In the genomic region with DNA sequence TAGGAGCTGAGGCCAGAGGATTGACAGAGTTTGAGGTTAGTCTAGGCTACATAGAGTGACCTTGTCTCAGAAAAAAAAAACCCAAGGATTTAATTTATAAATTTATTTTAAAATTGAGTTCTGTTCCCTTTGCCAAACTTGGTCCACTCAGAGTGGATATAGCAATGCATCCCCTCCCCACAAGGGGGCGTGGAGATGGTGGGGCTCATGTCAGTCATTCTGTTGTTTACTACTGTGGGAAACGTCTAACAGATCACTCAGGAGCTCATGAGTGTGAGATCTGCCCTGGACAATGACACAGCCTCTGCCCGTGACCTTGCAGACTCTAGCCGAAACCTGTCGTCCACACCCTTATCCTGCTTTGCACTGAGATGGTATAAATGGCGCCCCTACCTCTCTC, we compare ENCODE assay signal across 15 mouse cellular contexts. TPM values are rescaled to one million over a fixed set of nuclear protein-coding genes. Genes with fewer than 3 reads are reported as not detected.
DNase-seq lines count a peak whose midpoint lies in the region; ATAC-seq and TF ChIP-seq lines count a peak whose summit lies in the region.
"Had no signal": no experiment of that assay in that cellular context is flagged by ENCODE, and none has a peak within 500 bp of the region (broad histone marks: within the 10 kb centered on the region; RNA-seq: fewer than 3 reads in every experiment).

No protein-coding gene starts in this region.

- no peak for ATAC-seq in hindbrain, embryonic 11.5 days (ENCODE audit: low FRiP score)
- no peak for ATAC-seq in hindbrain, embryonic 16.5 days

- WGBS in hindbrain, embryonic 11.5 days, result 71% methylated on average over 6 of the region's 6 CpGs
- 70% methylated on average over 6 of the region's 6 CpGs for WGBS in hindbrain, embryonic 16.5 days

- in situ Hi-C loops in ES-E14 (cut with MboI; ENCODE audit: low sequenced_read_pairs in 2 of 2, unreplicated experiment in 2 of 2), result no loop called here

- no peak overlapping the region for H3K4me3 ChIP-seq in hindbrain, embryonic 11.5 days (ENCODE audit: low read depth, low read length)
- H3K4me3 ChIP-seq in hindbrain, embryonic 16.5 days (ENCODE audit: low read length), result no peak overlapping the region
- no peak overlapping the region for H3K4me3 ChIP-seq in ES-E14 (ENCODE audit: insufficient read depth in 1 of 2, low read depth in 1 of 2, low read length in 2 of 2, poor library complexity in 1 of 2, severe bottlenecking in 1 of 2)
- H3K4me3 ChIP-seq: heart, embryonic 12.5 days had no signal

- H3K4me1 ChIP-seq in hindbrain, embryonic 11.5 days (replicated peaks; ENCODE audit: control insufficient read depth, insufficient read depth, low read length), result no peaks in the 10 kb centered on the region
- no peaks in the 10 kb centered on the region for H3K4me1 ChIP-seq in hindbrain, embryonic 16.5 days (ENCODE audit: control insufficient read depth, insufficient read depth, low read depth, low read length)
- no peaks in the 10 kb centered on the region for H3K4me1 ChIP-seq in ES-E14 (ENCODE audit: control insufficient read depth in 2 of 2, insufficient read depth in 2 of 2, low read length in 2 of 2, poor library complexity in 1 of 2)
- H3K4me1 ChIP-seq: heart, embryonic 12.5 days had no signal

- no peak overlapping the region for H3K27ac ChIP-seq in hindbrain, embryonic 11.5 days (ENCODE audit: low read depth, low read length)
- no peak overlapping the region for H3K27ac ChIP-seq in hindbrain, embryonic 16.5 days (ENCODE audit: low read depth, low read length)
- H3K27ac ChIP-seq in ES-E14 (ENCODE audit: insufficient read depth, low read depth, low read length, poor library complexity, severe bottlenecking), result no peak overlapping the region
- H3K27ac ChIP-seq: hindbrain, embryonic 14.5 days; macrophage had no signal

- H3K4me2 ChIP-seq in hindbrain, embryonic 11.5 days (replicated peaks; ENCODE audit: low read depth, low read length), result no peak overlapping the region
- H3K4me2 ChIP-seq in hindbrain, embryonic 16.5 days (ENCODE audit: low read length), result no peak overlapping the region
- H3K4me2 ChIP-seq: heart, embryonic 12.5 days; hindbrain, embryonic 14.5 days had no signal

- DNase-seq in hindbrain, embryonic 11.5 days (ENCODE audit: low spot score), result peak; percentile 27
- peak; percentile 1 for DNase-seq in lung, postnatal 14 days
- no peak for DNase-seq in lung, postnatal 25 days (ENCODE audit: low spot score)
- DNase-seq in ES-E14 (ENCODE audit: low read depth, low spot score), result peak; percentile 30
- peak; percentile 19 for DNase-seq in induced T-regulatory cell, adult 2 months (ENCODE audit: low read depth)
- no peak for DNase-seq in layer of hippocampus, adult 9-11 months
- DNase-seq: gastrocnemius, postnatal 10 days had no signal

- no peaks in the 10 kb centered on the region for H3K36me3 ChIP-seq in hindbrain, embryonic 11.5 days (ENCODE audit: control insufficient read depth, insufficient read depth, low read length)
- no peaks in the 10 kb centered on the region for H3K36me3 ChIP-seq in hindbrain, embryonic 16.5 days (ENCODE audit: control insufficient read depth, insufficient read depth, low read length)
- no peaks in the 10 kb centered on the region for H3K36me3 ChIP-seq in ES-E14 (ENCODE audit: control insufficient read depth, insufficient read depth, low read length, poor library complexity, severe bottlenecking)
- H3K36me3 ChIP-seq: heart, embryonic 12.5 days had no signal

- H3K9ac ChIP-seq in hindbrain, embryonic 11.5 days (ENCODE audit: low read depth, low read length), result no peak overlapping the region
- H3K9ac ChIP-seq in hindbrain, embryonic 16.5 days (ENCODE audit: low read depth, low read length), result no peak overlapping the region
- H3K9ac ChIP-seq in ES-E14 (ENCODE audit: insufficient read depth, low read depth, low read length, poor library complexity, severe bottlenecking), result no peak overlapping the region
- H3K9ac ChIP-seq: heart, embryonic 12.5 days; hindbrain, embryonic 14.5 days had no signal

- H3K27me3 ChIP-seq in hindbrain, embryonic 11.5 days (ENCODE audit: control insufficient read depth, insufficient read depth, low read length), result no peaks in the 10 kb centered on the region
- no peaks in the 10 kb centered on the region for H3K27me3 ChIP-seq in hindbrain, embryonic 16.5 days (replicated peaks; ENCODE audit: control insufficient read depth, insufficient read depth, low read length)
- H3K27me3 ChIP-seq: heart, embryonic 12.5 days had no signal

- H3K9me3 ChIP-seq in hindbrain, embryonic 11.5 days (ENCODE audit: control insufficient read depth, low read length), result no peaks in the 10 kb centered on the region
- no peaks in the 10 kb centered on the region for H3K9me3 ChIP-seq in hindbrain, embryonic 16.5 days (ENCODE audit: control insufficient read depth, low read length)
- no peaks in the 10 kb centered on the region for H3K9me3 ChIP-seq in ES-E14 (ENCODE audit: control insufficient read depth, insufficient read depth, low read depth, low read length)
- H3K9me3 ChIP-seq: heart, embryonic 12.5 days had no signal

TF ChIP-seq in ES-E14, 5 proteins besides CTCF, POLR2A, EP300 and RAD21:
- TF ChIP-seq ZC3H11A (IDR thresholded peaks at IDR 0.05; ENCODE audit: borderline replicate concordance, low read depth, low read length), result no peak
- no peak for TF ChIP-seq HCFC1 (IDR thresholded peaks at IDR 0.05; ENCODE audit: borderline replicate concordance, insufficient read depth, low read length)
- no peak for TF ChIP-seq ZNF384 (IDR thresholded peaks at IDR 0.05; ENCODE audit: low read depth, low read length)
- no peak for TF ChIP-seq MAFK (IDR thresholded peaks at IDR 0.05; ENCODE audit: insufficient read depth, low read depth, low read length)

RNA-seq across cellular contexts. Expression of a gene that starts 16.1 kb away (rescaled TPM):
- not detected in 2 replicates for polyA plus RNA-seq in hindbrain, embryonic 11.5 days (2014; fragmentation: Nextera tagmentation; extraction: Ambion mirVana)
- polyA plus RNA-seq in hindbrain, embryonic 16.5 days (2015; fragmentation: Nextera tagmentation; extraction: Ambion mirVana), result 0.10 TPM in 1 of 2 replicates, not detected in the other
- not detected in 2 replicates for total RNA-seq in ES-E14 (2012; rRNA removed)
- total RNA-seq: gastrocnemius, postnatal 10 days; layer of hippocampus, adult 18-20 months; monocyte, adult 5-6 weeks had no signal
- polyA plus RNA-seq: heart, embryonic 12.5 days; hindbrain, embryonic 14.5 days; limb, embryonic 11.5 days; macrophage; small intestine, adult 2 months had no signal

RNA-seq across cellular contexts. Expression of a gene that starts 22.7 kb away (rescaled TPM):
- not detected in 2 replicates for polyA plus RNA-seq in hindbrain, embryonic 11.5 days (2014; fragmentation: Nextera tagmentation; extraction: Ambion mirVana)
- polyA plus RNA-seq in hindbrain, embryonic 16.5 days (2015; fragmentation: Nextera tagmentation; extraction: Ambion mirVana), result not detected in 2 replicates
- not detected in 2 replicates for total RNA-seq in ES-E14 (2012; rRNA removed)
- total RNA-seq: gastrocnemius, postnatal 10 days; layer of hippocampus, adult 18-20 months had no signal
- polyA plus RNA-seq: heart, embryonic 12.5 days; hindbrain, embryonic 14.5 days; limb, embryonic 11.5 days; macrophage had no signal

RNA-seq across cellular contexts. Expression of a gene that starts 56.6 kb away (rescaled TPM):
- not detected in 2 replicates for polyA plus RNA-seq in hindbrain, embryonic 11.5 days (2014; fragmentation: Nextera tagmentation; extraction: Ambion mirVana)
- not detected in 2 replicates for polyA plus RNA-seq in hindbrain, embryonic 16.5 days (2015; fragmentation: Nextera tagmentation; extraction: Ambion mirVana)
- not detected in 2 replicates for total RNA-seq in ES-E14 (2012; rRNA removed)
- total RNA-seq: gastrocnemius, postnatal 10 days; layer of hippocampus, adult 18-20 months; monocyte, adult 5-6 weeks had no signal
- polyA plus RNA-seq: heart, embryonic 12.5 days; hindbrain, embryonic 14.5 days; limb, embryonic 11.5 days; macrophage; small intestine, adult 2 months had no signal

Comparison
In these comparisons a context has a peak if more than half of its experiments do, and no peak if none do; other contexts are left out.
1. DNase-seq: peak in hindbrain, embryonic 11.5 days (single experiment), lung, postnatal 14 days (single experiment), ES-E14 (single experiment) and induced T-regulatory cell, adult 2 months (single experiment); none in lung, postnatal 25 days (single experiment) and layer of hippocampus, adult 9-11 months (single experiment).